Mouse (Mus musculus) CH12.LX (cell line): ENCODE results near the gene Tnpo2.

Experiments used
- CTCF ChIP-seq, 2 experiments: IDR thresholded peaks in 1 of 2; conservative IDR thresholded peaks in 1 of 2; 2 replicates each; pipeline ENCODE4 v1.5.1; 2011 to 2012; ENCODE audit warnings: low read depth in 2 of 2, low read length in 2 of 2, improper control_type of control experiment in 1 of 2, inconsistent platforms in 1 of 2, mild to moderate bottlenecking in 1 of 2, moderate library complexity in 1 of 2
- ELF1 ChIP-seq: IDR thresholded peaks from 2 replicates; pipeline ENCODE4 v1.6.1; 2014; ENCODE audit warnings: low read depth, mild to moderate bottlenecking, inconsistent platforms, low read length, improper control_type of control experiment
- POLR2A ChIP-seq: IDR thresholded peaks from 2 replicates; pipeline ENCODE4 v1.6.1; 2011; ENCODE audit warnings: low read depth, mild to moderate bottlenecking, improper control_type of control experiment, low read length
- SIN3A ChIP-seq: IDR thresholded peaks from 2 replicates; pipeline ENCODE4 v1.6.1; 2012; ENCODE audit warnings: low read length, improper control_type of control experiment, inconsistent platforms
- SMC3 ChIP-seq: IDR thresholded peaks from 2 replicates; pipeline ENCODE4 v1.6.1; 2011; ENCODE audit warnings: low read depth, low read length, improper control_type of control experiment
- ZNF384 ChIP-seq: IDR thresholded peaks from 2 replicates; pipeline ENCODE4 v1.6.1; 2012; ENCODE audit warnings: low read depth, low read length, improper control_type of control experiment, inconsistent platforms

DNA sequence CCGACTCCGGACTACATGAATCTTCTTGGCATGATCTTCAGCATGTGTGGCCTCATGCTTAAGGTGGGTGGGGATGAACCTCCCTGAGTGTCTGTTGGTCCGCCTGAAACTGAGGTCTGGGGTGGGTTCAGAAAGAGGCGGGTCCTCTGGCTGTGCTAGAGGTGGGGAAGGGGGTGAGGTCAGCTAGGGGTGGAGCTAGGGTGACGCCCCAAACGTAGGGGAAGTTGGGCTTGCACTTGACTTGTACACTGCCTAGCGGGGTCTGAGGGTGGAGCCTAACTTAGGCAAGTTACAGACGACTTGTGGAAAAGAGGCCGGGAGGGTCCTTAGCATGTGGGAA lies 44.5 kb downstream of the Tnpo2 start, which contains the start of gene Wdr83:
- TF ChIP-seq ELF1 (no peak), CTCF (conservative IDR thresholded peaks at IDR 0.05 in 1 of 2, IDR thresholded peaks at IDR 0.05 in 1 of 2; ENCODE audit: low read depth in 2 of 2, low read length in 2 of 2) (no peak), SMC3 (no peak), SIN3A (no peak; the same call in 1 of the 2 replicates), ZNF384 (no peak), POLR2A (peak; percentile 68)
